Mouse (Mus musculus): ENCODE results near the gene Iqcf4.
"Not testable (repeated sequence)": the region's sequence is repeated elsewhere in the genome, so short reads cannot be mapped to it uniquely, and the experiment has no call there.

Gene Iqcf4

DNA sequence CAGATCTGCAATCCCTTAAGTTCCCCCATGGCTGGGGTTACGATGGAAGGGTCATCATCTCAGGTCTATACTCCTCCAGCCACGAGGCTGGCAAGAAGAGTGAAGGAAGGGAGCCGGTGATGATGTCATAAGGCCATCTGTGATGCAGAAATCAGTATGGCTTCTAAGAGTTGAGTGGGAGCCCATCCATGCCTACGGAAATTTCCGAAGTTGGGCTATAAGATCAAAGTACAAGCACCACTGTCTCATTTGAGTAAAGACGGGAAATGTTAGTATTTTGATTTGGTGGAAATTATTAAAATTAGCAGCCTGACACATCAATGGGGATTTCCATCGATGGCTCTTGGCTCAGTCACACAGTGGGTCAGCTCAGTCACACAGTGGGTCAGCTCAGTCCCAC lies at the start of gene Iqcf4:
Gene Iqcf4 (minus strand): TSS at position 101 of the 400 bp plus-strand sequence.
- DNase-seq = no peak

DNA sequence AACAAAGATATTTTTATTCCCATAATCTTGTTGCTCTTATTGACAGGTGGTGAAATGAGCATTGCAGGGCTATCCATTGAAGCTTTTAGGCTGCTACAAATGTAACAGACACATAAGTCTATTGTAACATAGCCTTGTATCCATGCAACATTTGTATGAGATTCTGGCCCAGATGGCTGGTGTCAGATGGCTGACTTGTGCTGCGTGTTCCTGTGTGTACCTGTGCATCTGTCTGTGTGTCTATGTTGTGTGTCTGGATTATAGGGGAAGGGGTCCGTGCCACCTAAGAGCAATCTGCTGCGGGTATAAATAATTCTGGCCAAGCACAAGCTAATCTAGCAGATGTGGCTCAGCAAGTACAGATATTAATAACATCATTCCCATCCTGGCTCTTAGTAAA lies 46.7 kb upstream of the Iqcf4 start:
- no peak for DNase-seq

DNA sequence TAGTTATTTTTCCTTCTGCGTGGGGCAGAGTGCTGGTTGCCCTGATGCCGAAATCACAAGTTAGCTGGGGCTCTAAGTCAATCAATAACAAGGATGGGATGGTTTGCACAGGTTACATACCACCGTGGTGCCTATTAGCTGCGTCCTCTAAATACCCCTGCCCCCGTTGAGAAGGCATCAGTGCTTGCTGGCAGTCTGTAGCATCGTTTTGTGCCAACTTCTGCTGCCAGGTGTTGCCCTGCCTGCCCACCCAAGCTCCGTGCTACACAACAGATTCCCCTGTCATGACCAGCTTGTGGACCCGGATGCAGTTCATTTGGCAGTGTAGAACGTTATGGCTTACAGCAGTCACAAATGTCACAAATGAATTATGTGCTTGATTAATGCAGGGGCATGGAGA lies 45.5 kb upstream of the Iqcf4 start:
- DNase-seq = no peak

GRCm38 (mm10) chr9:106614616-106615015 lies 43.8 kb upstream of the Iqcf4 start:
- peak; percentile 4 for DNase-seq

DNA sequence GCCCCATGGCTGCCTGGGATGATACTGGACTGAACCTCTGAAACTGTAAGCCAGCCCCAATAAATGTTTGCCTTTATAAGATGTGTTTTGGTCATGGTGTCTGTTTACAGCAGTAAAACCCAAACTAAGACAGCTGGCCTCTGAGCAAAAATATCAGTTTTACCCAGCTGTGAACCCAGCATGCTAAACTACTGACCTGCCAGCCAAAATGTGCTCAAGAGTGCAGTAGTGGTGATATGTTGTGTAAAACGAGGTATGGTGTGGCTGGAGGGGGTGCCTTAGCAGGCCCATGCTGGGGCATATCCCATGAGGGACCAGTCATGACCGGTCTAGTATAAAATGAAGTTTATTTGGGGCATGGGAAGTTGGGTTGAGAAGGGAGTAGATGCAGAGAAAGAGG lies 43.2 kb upstream of the Iqcf4 start:
- DNase-seq = no peak

DNA sequence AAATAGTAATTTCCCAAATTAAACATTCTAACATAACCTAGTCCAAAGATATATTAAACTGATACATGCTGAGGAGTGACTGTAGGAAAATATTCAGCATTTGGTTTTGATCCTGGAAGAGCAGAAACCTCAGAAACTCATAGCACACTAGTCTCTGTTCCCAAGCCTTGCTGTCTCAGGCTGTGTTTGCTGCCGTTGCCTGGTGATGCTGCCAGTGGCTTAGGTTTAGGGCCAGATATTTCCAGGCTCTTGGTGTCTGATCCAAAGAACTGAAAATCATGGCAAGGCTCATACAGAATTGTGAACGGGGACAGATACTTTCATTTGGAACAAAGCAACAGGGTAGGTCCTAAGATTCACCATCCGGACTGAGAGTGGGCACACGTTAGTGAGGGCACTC lies 39.9 kb upstream of the Iqcf4 start:
- DNase-seq = no peak

GRCm38 (mm10) chr9:106600546-106600945 lies 29.8 kb upstream of the Iqcf4 start:
- peak; percentile 44 for DNase-seq

DNA sequence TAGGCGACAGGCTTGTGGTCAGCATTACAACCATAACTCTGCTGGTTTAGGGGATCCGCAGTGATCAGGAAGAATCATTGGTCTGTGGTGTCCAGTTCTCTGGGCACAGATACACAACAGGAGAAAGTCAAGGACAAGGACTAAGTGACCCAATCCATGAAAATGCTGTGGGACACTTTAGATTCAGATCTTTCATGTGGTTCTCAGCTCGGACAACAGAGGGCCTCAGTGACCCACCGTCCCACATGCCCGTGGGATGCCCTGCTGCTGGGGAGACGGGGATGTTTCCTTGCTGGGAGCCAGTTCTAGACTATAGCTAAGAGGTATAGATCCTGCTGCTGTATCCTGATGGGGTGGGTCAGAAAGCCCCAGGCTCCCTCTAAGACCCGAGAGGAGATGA lies 27.7 kb upstream of the Iqcf4 start:
- DNase-seq = no peak

DNA sequence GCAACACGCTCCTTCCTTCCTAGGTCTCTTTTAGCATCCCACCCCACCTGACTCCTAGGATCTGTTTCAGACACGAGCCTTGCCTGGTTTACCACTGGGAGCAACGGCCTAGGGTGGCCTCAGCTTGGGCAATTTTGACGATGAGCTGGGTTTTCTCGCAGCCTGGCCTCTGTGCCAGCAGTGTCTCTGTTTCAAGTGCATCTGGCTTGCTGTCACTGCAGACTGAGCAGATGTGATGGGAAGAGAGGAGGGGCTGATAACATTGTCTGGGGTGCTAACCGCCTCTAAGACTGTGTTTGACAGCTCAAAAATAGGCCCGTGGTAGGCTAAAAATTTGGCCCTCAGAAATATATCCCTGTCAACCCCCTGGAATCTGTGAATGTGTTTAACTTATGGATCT lies 25.0 kb upstream of the Iqcf4 start:
- no peak for DNase-seq

GRCm38 (mm10) chr9:106595402-106595801 lies 24.6 kb upstream of the Iqcf4 start:
- DNase-seq = not testable (repeated sequence)

GRCm38 (mm10) chr9:106592158-106592557 lies 21.4 kb upstream of the Iqcf4 start:
- DNase-seq = no peak

- no peak for DNase-seq
These were observed 11.8 kb upstream of the Iqcf4 start for GRCm38 (mm10) chr9:106582552-106582951.

GRCm38 (mm10) chr9:106580016-106580415 lies 9.2 kb upstream of the Iqcf4 start:
- DNase-seq = no peak

DNA sequence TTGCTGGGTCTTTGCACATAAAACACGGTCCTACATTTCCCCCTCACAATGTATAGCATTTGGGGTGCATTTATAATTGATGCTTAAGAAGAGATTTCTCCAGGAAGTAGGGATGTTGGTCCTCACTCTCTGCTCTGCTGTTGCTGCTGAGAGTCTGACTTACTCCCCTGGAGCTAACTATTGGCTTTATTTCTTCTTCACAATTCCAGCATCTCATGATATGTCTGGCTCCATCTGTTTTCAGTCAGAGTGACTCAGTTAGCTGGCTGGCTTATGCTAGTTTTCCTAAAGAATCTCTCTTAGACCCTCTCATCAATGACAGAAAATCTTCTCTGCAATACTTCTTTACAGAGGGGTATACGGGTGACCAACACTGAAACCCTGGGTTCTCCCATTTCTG lies 5.3 kb upstream of the Iqcf4 start:
- DNase-seq = no peak

DNA sequence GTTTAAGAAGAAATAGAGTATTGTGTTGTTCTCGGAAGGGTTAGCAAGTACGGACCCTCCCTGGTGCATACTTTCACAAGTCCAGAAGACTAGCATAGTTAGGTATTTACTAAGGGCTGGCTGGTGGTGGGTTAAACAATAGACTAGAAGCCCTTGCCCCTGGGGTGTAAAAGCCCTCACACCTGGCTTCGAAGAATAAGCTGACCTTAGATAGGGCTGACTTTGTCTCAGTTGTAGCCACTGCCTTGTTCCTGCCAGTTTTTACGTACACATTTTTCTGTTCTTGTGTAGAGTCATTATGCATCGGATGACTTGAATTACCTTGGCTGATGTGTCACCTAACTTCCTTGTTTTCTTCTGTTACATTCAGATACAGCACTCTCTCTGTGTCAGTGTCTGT lies 2.6 kb upstream of the Iqcf4 start:
- DNase-seq = no peak

DNA sequence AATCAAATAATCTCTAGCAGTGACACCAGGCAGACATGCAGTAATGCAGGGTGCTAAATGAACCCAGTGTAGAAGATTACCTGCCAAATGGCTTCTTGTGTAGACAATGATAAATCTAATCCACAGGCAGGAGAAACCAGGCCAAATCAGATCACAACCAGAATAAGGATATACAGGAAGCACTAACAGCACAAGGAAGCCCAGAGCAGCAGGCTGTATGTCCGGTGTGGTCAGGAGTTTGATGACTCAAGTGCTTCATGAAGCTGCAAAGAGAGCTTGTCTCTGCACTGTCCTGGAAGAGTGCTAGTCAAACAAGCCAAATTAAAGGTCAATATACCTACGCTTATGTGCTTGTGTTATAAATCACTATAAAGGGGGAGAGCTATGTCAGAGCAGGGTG lies 1.4 kb upstream of the Iqcf4 start:
- no peak for DNase-seq

GRCm38 (mm10) chr9:106566437-106566836 lies 4.4 kb downstream of the Iqcf4 start:
- DNase-seq = peak; percentile 44

DNA sequence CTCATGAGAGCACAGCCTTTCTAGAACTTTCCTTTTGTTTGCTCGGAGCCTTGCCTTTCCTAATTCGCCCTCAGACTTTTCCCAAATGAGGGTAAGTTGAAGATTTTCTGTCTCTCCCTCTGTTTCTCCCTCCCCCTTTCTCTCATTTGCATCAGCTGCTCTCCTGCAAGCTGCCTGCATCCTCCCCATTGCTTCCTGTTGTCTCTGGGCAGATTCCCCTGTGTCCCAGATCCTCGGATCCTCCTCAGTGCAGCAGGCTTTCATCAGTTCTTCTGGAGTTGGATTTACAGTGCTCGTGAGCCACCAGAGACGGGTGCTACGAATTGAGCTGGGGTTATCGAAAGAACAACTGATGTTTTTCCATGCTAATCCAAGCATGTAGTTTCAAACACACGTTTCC lies 6.8 kb downstream of the Iqcf4 start:
- DNase-seq = no peak

GRCm38 (mm10) chr9:106562291-106562690 lies 8.5 kb downstream of the Iqcf4 start:
- DNase-seq = no peak

DNA sequence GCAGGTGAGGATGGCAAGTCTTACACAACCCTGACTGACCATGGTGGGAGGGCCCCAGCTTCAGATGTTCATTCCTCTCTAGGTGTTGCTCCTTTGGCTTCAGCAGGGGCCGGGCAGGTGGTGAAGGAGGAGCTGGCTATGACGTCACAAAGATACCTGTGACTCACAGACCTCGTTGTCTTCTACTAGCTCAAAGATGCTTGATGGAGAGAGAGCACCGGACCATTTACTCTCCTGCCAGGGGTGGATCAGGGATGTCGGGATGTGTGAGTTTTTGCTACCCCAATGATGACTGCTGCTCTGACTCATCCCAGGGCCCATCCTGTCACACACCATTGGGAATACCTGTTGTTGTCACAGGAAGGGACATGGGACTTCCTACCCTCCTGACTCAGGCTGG lies 9.3 kb downstream of the Iqcf4 start, which contains the start of gene Iqcf3:
Gene Iqcf3 (minus strand): TSS at position 101 of the 400 bp plus-strand sequence.
- DNase-seq = no peak

DNA sequence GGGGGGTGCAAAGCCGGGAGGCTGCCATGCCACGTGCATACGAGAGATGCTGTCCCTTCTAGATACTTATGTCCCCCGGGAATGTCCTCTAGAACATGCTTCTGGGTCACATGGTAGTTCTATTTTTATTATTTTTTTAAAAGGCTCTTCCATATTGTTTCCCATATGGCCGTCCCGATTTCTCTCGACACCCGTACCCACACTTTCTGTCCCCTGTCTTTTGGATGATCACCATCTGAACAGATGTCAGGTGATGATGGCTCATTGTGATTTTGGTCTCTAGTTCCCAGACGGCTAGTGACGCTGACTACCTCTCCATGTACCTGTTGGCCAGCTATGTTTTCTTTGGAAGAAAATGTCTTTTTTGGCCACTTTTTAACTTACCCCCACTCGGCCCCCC lies 35.8 kb downstream of the Iqcf4 start:
- DNase-seq = no peak

DNA sequence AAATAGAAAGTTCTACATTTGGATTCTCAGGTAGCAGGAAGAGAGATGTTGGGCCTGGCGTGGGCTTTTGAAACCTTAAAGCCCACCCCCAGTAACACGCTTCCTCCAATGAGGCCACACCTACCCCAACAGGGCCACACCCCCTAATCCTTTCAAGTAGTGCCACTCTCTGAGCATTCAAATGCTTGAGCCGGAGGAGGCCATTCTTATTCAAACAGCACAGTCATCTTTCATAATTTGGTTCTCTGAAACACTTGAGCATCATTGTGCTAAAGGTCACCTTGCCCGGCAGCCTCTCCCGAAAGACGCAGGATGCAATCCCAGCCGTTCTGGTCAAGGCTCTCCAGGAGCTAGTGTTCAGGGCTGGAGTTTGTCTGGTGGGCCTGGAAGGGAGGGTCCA lies 36.5 kb downstream of the Iqcf4 start:
- no peak for DNase-seq

- DNase-seq = peak; percentile 8
These were observed 39.0 kb downstream of the Iqcf4 start for GRCm38 (mm10) chr9:106531833-106532232.

GRCm38 (mm10) chr9:106519909-106520308 lies 50.9 kb downstream of the Iqcf4 start:
- no peak for DNase-seq

GRCm38 (mm10) chr9:106519433-106519832 lies 51.4 kb downstream of the Iqcf4 start:
- DNase-seq = no peak
